Comparison of ENCODE assay signal across 10 mouse cellular contexts in genomic region chr8:79375074-79375774, GRCm38 (mm10). TPM values are rescaled to one million over a fixed set of nuclear protein-coding genes. Genes with fewer than 3 reads are reported as not detected.
A peak's percentile ranks its signal among the peaks of the same experiment; 100 is the strongest.
DNase-seq lines count a peak whose midpoint lies in the region; ATAC-seq lines count a peak whose summit lies in the region.
"Had no signal": no experiment of that assay in that cellular context is flagged by ENCODE, and none has a peak within 500 bp of the region (broad histone marks: within the 10 kb centered on the region; RNA-seq: fewer than 3 reads in every experiment).

No protein-coding gene starts in this region.

- peaks cover 28% of the 10 kb centered on the region for H3K4me1 ChIP-seq in heart, embryonic 11.5 days (ENCODE audit: control insufficient read depth, insufficient read depth, low read length)
- H3K4me1 ChIP-seq in neural tube, embryonic 13.5 days (replicated peaks): peaks cover 54% of the 10 kb centered on the region
- H3K4me1 ChIP-seq in limb, embryonic 15.5 days: peaks cover 56% of the 10 kb centered on the region
- peaks cover 41% of the 10 kb centered on the region for H3K4me1 ChIP-seq in stomach, embryonic 16.5 days (ENCODE audit: control insufficient read depth, insufficient read depth, low read length)

- DNase-seq in heart, postnatal 14 days: no peak
- no peak for DNase-seq in neural tube, embryonic 10.5 days (ENCODE audit: extremely low spot score, low spot score)
- no peak for DNase-seq in testis, postnatal 10 days (ENCODE audit: low spot score)
- DNase-seq in gastrocnemius, postnatal 14 days: no peak
- DNase-seq: lung, postnatal 14 days had no signal

- H3K27me3 ChIP-seq in heart, embryonic 11.5 days (ENCODE audit: control insufficient read depth, insufficient read depth, low read length): no peaks in the 10 kb centered on the region
- no peaks in the 10 kb centered on the region for H3K27me3 ChIP-seq in neural tube, embryonic 13.5 days
- H3K27me3 ChIP-seq in limb, embryonic 15.5 days: no peaks in the 10 kb centered on the region
- H3K27me3 ChIP-seq in stomach, embryonic 16.5 days (ENCODE audit: control insufficient read depth, insufficient read depth, low read length): no peaks in the 10 kb centered on the region
- H3K27me3 ChIP-seq: neural tube, embryonic 15.5 days had no signal

- intact Hi-C loops in heart, postnatal 14 days (cut with DNase I): no loop called here
- intact Hi-C loops in gastrocnemius, postnatal 14 days (cut with DNase I; ENCODE audit: low total_unique reads): no loop called here

- no peak for ATAC-seq in heart, embryonic 11.5 days (replicated peaks; ENCODE audit: insufficient number of reproducible peaks, low FRiP score, low TSS enrichment)
- ATAC-seq in neural tube, embryonic 13.5 days (ENCODE audit: low read depth): no peak
- ATAC-seq in limb, embryonic 15.5 days (ENCODE audit: insufficient number of reproducible peaks, low FRiP score, low TSS enrichment, low read depth): no peak
- no peak for ATAC-seq in stomach, embryonic 16.5 days (ENCODE audit: insufficient read depth, low FRiP score)

- peak overlapping the region; percentile 46; the same call in 1 of the 2 replicates for H3K9ac ChIP-seq in heart, embryonic 11.5 days (ENCODE audit: low read depth, low read length)
- no peak overlapping the region for H3K9ac ChIP-seq in neural tube, embryonic 13.5 days
- no peak overlapping the region for H3K9ac ChIP-seq in limb, embryonic 15.5 days
- H3K9ac ChIP-seq in stomach, embryonic 16.5 days (ENCODE audit: low read length): 0 out of 2 replicates have a peak overlapping the region, but pooled peaks have one; percentile 15
- H3K9ac ChIP-seq: neural tube, embryonic 15.5 days had no signal

- 41% methylated on average over 13 of the region's 13 CpGs for WGBS in heart, embryonic 11.5 days (ENCODE audit: insufficient replicate concordance)
- 76% methylated on average over 13 of the region's 13 CpGs for WGBS in neural tube, embryonic 13.5 days
- 44% methylated on average over 13 of the region's 13 CpGs for WGBS in limb, embryonic 15.5 days
- WGBS in stomach, embryonic 16.5 days: 49% methylated on average over 13 of the region's 13 CpGs

- peak overlapping the region; percentile 49 for H3K4me2 ChIP-seq in heart, embryonic 11.5 days
- no peak overlapping the region for H3K4me2 ChIP-seq in neural tube, embryonic 13.5 days
- H3K4me2 ChIP-seq in limb, embryonic 15.5 days: no peak overlapping the region
- no peak overlapping the region for H3K4me2 ChIP-seq in stomach, embryonic 16.5 days (ENCODE audit: low read depth, low read length)
- H3K4me2 ChIP-seq: neural tube, embryonic 15.5 days had no signal

- no peak overlapping the region for H3K4me3 ChIP-seq in heart, embryonic 11.5 days (ENCODE audit: low read depth, low read length)
- no peak overlapping the region for H3K4me3 ChIP-seq in neural tube, embryonic 13.5 days
- no peak overlapping the region for H3K4me3 ChIP-seq in limb, embryonic 15.5 days
- H3K4me3 ChIP-seq in stomach, embryonic 16.5 days (replicated peaks; ENCODE audit: low read length): no peak overlapping the region
- H3K4me3 ChIP-seq: neural tube, embryonic 15.5 days had no signal

- H3K9me3 ChIP-seq in heart, embryonic 11.5 days (replicated peaks; ENCODE audit: control insufficient read depth, low read length): no peaks in the 10 kb centered on the region
- H3K9me3 ChIP-seq in neural tube, embryonic 13.5 days: no peaks in the 10 kb centered on the region
- no peaks in the 10 kb centered on the region for H3K9me3 ChIP-seq in limb, embryonic 15.5 days
- no peaks in the 10 kb centered on the region for H3K9me3 ChIP-seq in stomach, embryonic 16.5 days (replicated peaks; ENCODE audit: control insufficient read depth, low read length)
- H3K9me3 ChIP-seq: neural tube, embryonic 15.5 days had no signal

- 0 out of 2 replicates have a peak, but pooled peaks cover 4% of the 10 kb centered on the region for H3K36me3 ChIP-seq in heart, embryonic 11.5 days (ENCODE audit: control insufficient read depth, insufficient read depth, low read length)
- H3K36me3 ChIP-seq in neural tube, embryonic 13.5 days: peaks cover 22% of the 10 kb centered on the region
- H3K36me3 ChIP-seq in limb, embryonic 15.5 days: peaks cover 22% of the 10 kb centered on the region
- H3K36me3 ChIP-seq in stomach, embryonic 16.5 days (ENCODE audit: control insufficient read depth, insufficient read depth, low read length): no peaks in the 10 kb centered on the region; the same call in 1 of the 2 replicates

- peak overlapping the region; percentile 76 for H3K27ac ChIP-seq in heart, embryonic 11.5 days (ENCODE audit: low read depth, low read length)
- H3K27ac ChIP-seq in neural tube, embryonic 13.5 days (replicated peaks): 0 out of 2 replicates have a peak overlapping the region, but pooled peaks have one; percentile 30
- H3K27ac ChIP-seq in limb, embryonic 15.5 days: peak overlapping the region; percentile 23; the same call in 1 of the 2 replicates
- peak overlapping the region; percentile 63 for H3K27ac ChIP-seq in stomach, embryonic 16.5 days (ENCODE audit: low read length)
- H3K27ac ChIP-seq: neural tube, embryonic 15.5 days had no signal

RNA-seq across cellular contexts. Expression of gene Smad1, which starts 24.1 kb away (rescaled TPM):
- polyA plus RNA-seq in heart, embryonic 11.5 days (2014; fragmentation: Nextera tagmentation; extraction: Ambion mirVana): 23.0 and 26.2 TPM in 2 replicates
- total RNA-seq in heart, postnatal 14 days (2021): 10 to 100 TPM; 24.3 to 24.6 TPM
- 68.7 and 72.1 TPM in 2 replicates for polyA plus RNA-seq in neural tube, embryonic 13.5 days (2015; fragmentation: Nextera tagmentation; extraction: Ambion mirVana)
- 49.0 and 54.2 TPM in 2 replicates for polyA plus RNA-seq in limb, embryonic 15.5 days (2015; fragmentation: Nextera tagmentation; extraction: Ambion mirVana)
- 33.0 and 37.4 TPM in 2 replicates for polyA plus RNA-seq in stomach, embryonic 16.5 days (2015; fragmentation: Nextera tagmentation; extraction: Ambion mirVana)
- total RNA-seq in gastrocnemius, postnatal 14 days (2021): 10 to 100 TPM; 21.2 to 22.5 TPM

Comparison
In these comparisons a context has a peak if more than half of its experiments do, and no peak if none do; other contexts are left out.
1. H3K27ac ChIP-seq: peak in every context shown above with its lines; median percentile 76 in heart, embryonic 11.5 days; 63 in stomach, embryonic 16.5 days; 30 in neural tube, embryonic 13.5 days; 23 in limb, embryonic 15.5 days.
2. H3K9ac ChIP-seq: peak in heart, embryonic 11.5 days (single experiment) and stomach, embryonic 16.5 days (single experiment); none in neural tube, embryonic 13.5 days (single experiment) and limb, embryonic 15.5 days (single experiment).